Mouse (Mus musculus) midbrain, embryonic 14.5 days (tissue): ENCODE measurements around the gene Sik1. TPM values are rescaled to one million over a fixed set of nuclear protein-coding genes. Genes with fewer than 3 reads are reported as not detected.
A peak's percentile ranks its signal among the peaks of the same experiment; 100 is the strongest.

Experiments
- ATAC-seq: fragments of 200-750 bp; cut with Nextera tagmentation; 2 replicates; pipeline ENCODE4 v1.8.0; 2017; ENCODE audit warnings: moderate number of reproducible peaks, moderate library complexity; ENCODE audit not compliant: low FRiP score, low TSS enrichment
- DNase-seq: peaks from one replicate; pipeline ENCODE4 v3.0.0-alpha.2; 2015
- H3K27ac ChIP-seq: fragments of 300-500 bp; sonication (generic); replicated peaks from 2 replicates; pipeline ENCODE4 v1.5.1; 2014; ENCODE audit warnings: mild to moderate bottlenecking, low read depth, low read length, moderate library complexity
- H3K27me3 ChIP-seq: fragments of 300-500 bp; sonication (generic); 2 replicates; pipeline ENCODE4 v1.6.1; 2014; ENCODE audit warnings: low read length, control low read depth, mixed read lengths; ENCODE audit not compliant: control insufficient read depth, insufficient read depth
- H3K36me3 ChIP-seq: fragments of 300-500 bp; sonication (generic); 2 replicates; pipeline ENCODE4 v1.6.1; 2014; ENCODE audit warnings: low read length, control low read depth; ENCODE audit not compliant: control insufficient read depth, insufficient read depth
- H3K4me1 ChIP-seq: fragments of 300-500 bp; sonication (generic); 2 replicates; pipeline ENCODE4 v1.6.1; 2014; ENCODE audit warnings: mild to moderate bottlenecking, antibody characterized with exemption, low read length, control low read depth; ENCODE audit not compliant: control insufficient read depth, insufficient read depth
- H3K4me2 ChIP-seq: fragments of 300-500 bp; sonication (generic); 2 replicates; pipeline ENCODE4 v1.6.1; 2014; ENCODE audit warnings: mild to moderate bottlenecking, low read length, moderate library complexity
- H3K4me3 ChIP-seq: fragments of 300-500 bp; sonication (generic); replicated peaks from 2 replicates; pipeline ENCODE4 v1.5.1; 2014; ENCODE audit warnings: low read depth, low read length
- H3K9ac ChIP-seq: fragments of 300-500 bp; sonication (generic); replicated peaks from 2 replicates; pipeline ENCODE4 v1.6.1; 2014; ENCODE audit warnings: mild to moderate bottlenecking, low read length, moderate library complexity
- H3K9me3 ChIP-seq: fragments of 300-500 bp; sonication (generic); 2 replicates; pipeline ENCODE4 v1.6.1; 2016; ENCODE audit warnings: low read length, control low read depth, mixed read lengths; ENCODE audit not compliant: control insufficient read depth
- WGBS: fragments of 180-500 bp; shearing (Covaris S2); extraction: QIAGEN DNeasy Blood & Tissue Kit; methylation state at CpG from one replicate; pipeline ENCODE4 v1.1.7; 2014; 5-methylcytosine and 5-hydroxymethylcytosine counted together
- polyA plus RNA-seq: library from polyadenylated mRNA; unstranded; fragments of >200 nt; fragmentation: Nextera tagmentation; extraction: Ambion mirVana; gene quantifications from 2 replicates; pipeline ENCODE4 v1.2.1, GENCODE M21; 2014

Gene Sik1
- polyA plus RNA-seq, 1 experiment from 2014 or later: 19.3 TPM

DNA sequence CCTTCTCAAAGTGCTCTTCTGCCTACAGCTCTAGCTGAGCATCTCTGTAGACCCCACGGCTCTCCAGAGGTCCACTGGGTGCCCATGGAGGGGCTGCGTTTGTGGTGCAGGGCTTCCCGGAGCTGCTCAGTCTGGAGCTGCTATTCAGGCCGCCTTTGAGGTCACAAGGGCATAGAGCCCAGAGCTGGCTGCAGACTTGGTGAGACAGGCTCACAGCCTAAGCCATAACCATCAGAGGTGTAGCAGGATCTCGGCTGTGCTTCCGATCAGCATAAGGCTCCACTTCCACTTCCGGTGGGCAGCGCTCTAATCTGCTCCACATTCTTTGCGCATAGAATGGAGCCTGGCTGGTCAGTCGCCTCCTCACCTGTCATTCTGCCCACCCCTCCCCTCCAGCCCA, 23.8 kb upstream of the Sik1 start:
- Histone ChIP-seq H3K4me3 (no peak overlapping the region), H3K27me3 (no peaks in the 10 kb centered on the region), H3K9ac (no peak overlapping the region), H3K4me2 (no peak overlapping the region), H3K27ac (no peak overlapping the region), H3K9me3 (no peaks in the 10 kb centered on the region), H3K4me1 (peaks cover 15% of the 10 kb centered on the region; the same call in 1 of the 2 replicates), H3K36me3 (no peaks in the 10 kb centered on the region)
- WGBS: 89% methylated on average over 10 of the region's 10 CpGs
- DNase-seq: no peak
- no peak for ATAC-seq

DNA sequence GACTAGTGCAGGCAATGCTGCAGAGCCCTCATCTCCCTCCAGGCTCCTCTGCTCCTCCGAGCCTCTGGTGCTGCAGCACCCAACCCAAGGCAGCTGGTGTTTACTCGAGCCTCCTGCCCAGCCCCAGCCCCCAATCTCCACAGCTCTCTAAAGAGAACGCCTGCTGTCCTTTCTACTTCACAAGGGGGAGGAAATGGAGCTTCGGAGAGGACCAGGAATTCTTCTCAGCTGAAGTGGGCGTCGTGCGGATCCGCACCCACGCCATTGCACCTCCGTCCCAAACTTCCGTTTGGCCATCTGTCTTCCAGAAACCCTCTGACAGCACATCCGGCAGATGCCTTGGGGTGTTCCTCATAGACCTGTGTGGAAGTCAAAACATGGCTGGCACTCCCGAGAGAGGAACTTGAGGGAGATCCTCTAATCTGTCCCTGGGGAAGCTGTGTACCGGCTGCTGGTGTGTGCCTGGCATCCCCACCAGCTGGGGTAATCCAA, 22.1 kb upstream of the Sik1 start:
- H3K27ac ChIP-seq: 0 out of 2 replicates have a peak overlapping the region, but pooled peaks have one; percentile 37
- no peaks in the 10 kb centered on the region for H3K27me3 ChIP-seq
- H3K4me2 ChIP-seq: no peak overlapping the region
- H3K9me3 ChIP-seq: no peaks in the 10 kb centered on the region
- DNase-seq (no peak), ATAC-seq (no peak)
- H3K4me3 ChIP-seq: no peak overlapping the region
- peaks cover 15% of the 10 kb centered on the region; the same call in 1 of the 2 replicates for H3K4me1 ChIP-seq
- 67% methylated on average over 14 of the region's 14 CpGs for WGBS
- H3K9ac ChIP-seq: no peak overlapping the region
- no peaks in the 10 kb centered on the region for H3K36me3 ChIP-seq

GRCm38 (mm10) chr17:31877181-31877581, 21.6 kb upstream of the Sik1 start:
- Histone ChIP-seq H3K9me3 (no peaks in the 10 kb centered on the region), H3K27me3 (no peaks in the 10 kb centered on the region), H3K4me3 (no peak overlapping the region), H3K4me2 (no peak overlapping the region), H3K36me3 (no peaks in the 10 kb centered on the region), H3K4me1 (peaks cover 15% of the 10 kb centered on the region; the same call in 1 of the 2 replicates), H3K27ac (0 out of 2 replicates have a peak overlapping the region, but pooled peaks have one; percentile 37), H3K9ac (no peak overlapping the region)
- DNase-seq: peak; percentile 48
- 53% methylated on average over 4 of the region's 4 CpGs for WGBS
- ATAC-seq: no peak

GRCm38 (mm10) chr17:31876775-31877174, 21.2 kb upstream of the Sik1 start:
- Histone ChIP-seq H3K4me2 (no peak overlapping the region), H3K27ac (no peak overlapping the region), H3K4me1 (peaks cover 15% of the 10 kb centered on the region; the same call in 1 of the 2 replicates), H3K9ac (no peak overlapping the region), H3K27me3 (no peaks in the 10 kb centered on the region), H3K36me3 (no peaks in the 10 kb centered on the region), H3K9me3 (no peaks in the 10 kb centered on the region), H3K4me3 (no peak overlapping the region)
- 48% methylated on average over 3 of the region's 3 CpGs for WGBS
- ATAC-seq (no peak), DNase-seq (no peak)

DNA sequence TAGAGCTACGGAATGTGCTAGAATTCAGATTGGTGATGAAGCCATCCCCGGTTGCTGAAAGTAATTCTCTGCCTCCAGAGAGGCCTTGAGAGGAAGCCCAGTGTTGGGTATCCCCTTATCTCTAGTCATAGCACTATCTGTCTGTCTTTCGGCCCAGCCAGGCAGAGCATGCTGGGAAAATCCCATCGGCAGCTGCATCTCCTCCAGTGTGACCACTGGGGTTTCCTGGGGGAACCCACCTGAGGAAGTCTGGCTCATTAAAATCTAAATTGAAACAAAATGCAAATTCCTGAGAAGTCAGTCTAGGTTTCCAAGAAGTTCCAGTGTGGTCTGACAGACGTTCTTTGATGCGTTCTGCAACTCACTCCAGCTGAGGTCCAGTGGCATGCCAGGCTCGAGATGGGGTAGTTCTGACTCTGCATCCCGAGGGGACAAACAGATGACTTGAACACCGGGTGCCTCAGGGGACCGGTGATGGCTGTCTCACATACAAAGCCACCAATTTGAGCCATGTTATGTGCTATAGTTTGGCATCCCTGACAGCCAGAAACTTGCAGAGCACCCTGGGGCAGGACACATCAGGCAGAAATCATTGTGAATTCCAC, 19.8 kb upstream of the Sik1 start:
- DNase-seq: no peak
- Histone ChIP-seq H3K9ac (no peak overlapping the region), H3K36me3 (no peaks in the 10 kb centered on the region), H3K9me3 (no peaks in the 10 kb centered on the region), H3K4me1 (peaks cover 15% of the 10 kb centered on the region; the same call in 1 of the 2 replicates), H3K27ac (no peak overlapping the region), H3K27me3 (no peaks in the 10 kb centered on the region), H3K4me3 (no peak overlapping the region), H3K4me2 (no peak overlapping the region)
- ATAC-seq: no peak
- WGBS: 77% methylated on average over 10 of the region's 10 CpGs

GRCm38 (mm10) chr17:31874691-31875090, 19.1 kb upstream of the Sik1 start:
- no peak overlapping the region for H3K4me2 ChIP-seq
- no peaks in the 10 kb centered on the region for H3K9me3 ChIP-seq
- no peak for ATAC-seq
- no peak overlapping the region for H3K27ac ChIP-seq
- WGBS: 89% methylated on average over 12 of the region's 12 CpGs
- H3K27me3 ChIP-seq: no peaks in the 10 kb centered on the region
- no peak for DNase-seq
- peaks cover 15% of the 10 kb centered on the region; the same call in 1 of the 2 replicates for H3K4me1 ChIP-seq
- H3K36me3 ChIP-seq: no peaks in the 10 kb centered on the region
- H3K9ac ChIP-seq: no peak overlapping the region
- no peak overlapping the region for H3K4me3 ChIP-seq

- Histone ChIP-seq H3K9ac (no peak overlapping the region), H3K4me1 (peaks cover 15% of the 10 kb centered on the region; the same call in 1 of the 2 replicates), H3K9me3 (no peaks in the 10 kb centered on the region), H3K36me3 (no peaks in the 10 kb centered on the region), H3K27ac (no peak overlapping the region), H3K4me3 (no peak overlapping the region), H3K4me2 (no peak overlapping the region), H3K27me3 (no peaks in the 10 kb centered on the region)
- no peak for ATAC-seq
- DNase-seq: no peak
- WGBS: 76% methylated on average over 8 of the region's 8 CpGs
Measured at GRCm38 (mm10) chr17:31873973-31874372, 18.4 kb upstream of the Sik1 start.

- Histone ChIP-seq H3K4me1 (peaks cover 15% of the 10 kb centered on the region; the same call in 1 of the 2 replicates), H3K9me3 (no peaks in the 10 kb centered on the region), H3K4me2 (no peak overlapping the region), H3K36me3 (no peaks in the 10 kb centered on the region), H3K4me3 (no peak overlapping the region), H3K9ac (no peak overlapping the region), H3K27me3 (no peaks in the 10 kb centered on the region), H3K27ac (no peak overlapping the region)
- DNase-seq (no peak), ATAC-seq (no peak)
- WGBS: 94% methylated on average over 8 of the region's 8 CpGs
Measured at GRCm38 (mm10) chr17:31873185-31873870, 17.7 kb upstream of the Sik1 start.

GRCm38 (mm10) chr17:31872826-31873165, 17.2 kb upstream of the Sik1 start:
- Histone ChIP-seq H3K36me3 (no peaks in the 10 kb centered on the region), H3K4me3 (no peak overlapping the region), H3K9me3 (no peaks in the 10 kb centered on the region), H3K4me2 (no peak overlapping the region), H3K27ac (no peak overlapping the region), H3K9ac (no peak overlapping the region), H3K27me3 (no peaks in the 10 kb centered on the region), H3K4me1 (peaks cover 15% of the 10 kb centered on the region; the same call in 1 of the 2 replicates)
- DNase-seq (no peak), ATAC-seq (no peak)
- WGBS: 80% methylated on average over 7 of the region's 7 CpGs
